ENCODE assay signal across 25 mouse cellular contexts in the genomic region with DNA sequence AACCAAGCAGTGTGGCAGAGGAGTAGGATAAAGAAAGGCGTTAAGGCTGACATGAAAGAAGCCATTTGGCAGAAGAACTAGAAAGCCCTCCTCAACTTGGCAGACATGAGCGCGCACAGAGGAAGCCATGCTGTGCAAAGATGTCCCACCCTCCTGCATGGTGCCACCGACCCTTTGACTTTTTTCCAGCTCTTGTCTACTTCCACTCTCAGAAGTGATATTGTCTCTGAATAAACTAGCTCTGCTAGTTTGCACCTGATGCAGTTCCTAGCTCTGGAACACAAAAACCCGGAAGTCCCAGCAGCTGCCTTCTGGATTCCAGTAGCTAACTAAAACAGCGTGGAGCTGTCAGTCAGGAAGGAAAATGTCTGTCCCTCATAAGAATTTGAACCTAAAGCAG.
"Had no signal": no experiment of that assay in that cellular context is flagged by ENCODE, and none has a peak within 500 bp of the region (broad histone marks: within the 10 kb centered on the region; RNA-seq: fewer than 3 reads in every experiment).

No protein-coding gene starts in this region.

- H3K9ac ChIP-seq: embryonic facial prominence, embryonic 12.5 days; embryonic facial prominence, embryonic 13.5 days; embryonic facial prominence, embryonic 15.5 days; forebrain, embryonic 12.5 days; forebrain, embryonic 13.5 days; forebrain, embryonic 15.5 days; forebrain, postnatal 0 days had no signal

- H3K9me3 ChIP-seq: embryonic facial prominence, embryonic 10.5 days; embryonic facial prominence, embryonic 12.5 days; embryonic facial prominence, embryonic 13.5 days; embryonic facial prominence, embryonic 15.5 days; forebrain, embryonic 10.5 days; forebrain, embryonic 12.5 days; forebrain, embryonic 13.5 days; forebrain, embryonic 15.5 days had no signal

- H3K27ac ChIP-seq: embryonic facial prominence, embryonic 10.5 days; embryonic facial prominence, embryonic 12.5 days; embryonic facial prominence, embryonic 13.5 days; embryonic facial prominence, embryonic 15.5 days; forebrain, embryonic 10.5 days; forebrain, embryonic 12.5 days; forebrain, embryonic 13.5 days; forebrain, embryonic 15.5 days; gastrocnemius, adult 2 months; heart, adult 2 months had no signal

- H3K4me3 ChIP-seq: embryonic facial prominence, embryonic 10.5 days; embryonic facial prominence, embryonic 12.5 days; embryonic facial prominence, embryonic 13.5 days; embryonic facial prominence, embryonic 15.5 days; erythroblast, embryonic 14.5 days; forebrain, embryonic 10.5 days; forebrain, embryonic 12.5 days; forebrain, embryonic 13.5 days; forebrain, embryonic 15.5 days; gastrocnemius, adult 2 months; heart, adult 2 months had no signal

- DNase-seq: cerebellum, adult 8-10 months; cerebellum, adult 9-10 months; cerebellum, adult 9-11 months; cerebellum, postnatal 25 days; cerebellum, postnatal 36 days; embryo, embryonic 11 days; forebrain, postnatal 0 days; gastrocnemius, adult 2 months; gastrocnemius, postnatal 10 days; gastrocnemius, postnatal 14 days; gastrocnemius, postnatal 25 days; gastrocnemius, postnatal 36 days; heart, adult 18-20 months; heart, adult 2 months had no signal

- H3K27me3 ChIP-seq: embryonic facial prominence, embryonic 12.5 days; embryonic facial prominence, embryonic 13.5 days; embryonic facial prominence, embryonic 15.5 days; forebrain, embryonic 12.5 days; forebrain, embryonic 13.5 days; forebrain, embryonic 15.5 days had no signal

- ATAC-seq: forebrain, embryonic 13.5 days; forebrain, embryonic 14.5 days; forebrain, embryonic 15.5 days; forebrain, embryonic 16.5 days; forebrain, postnatal 0 days had no signal

- H3K4me2 ChIP-seq: embryonic facial prominence, embryonic 12.5 days; embryonic facial prominence, embryonic 13.5 days; embryonic facial prominence, embryonic 15.5 days; forebrain, embryonic 12.5 days; forebrain, embryonic 13.5 days; forebrain, embryonic 15.5 days had no signal

- H3K36me3 ChIP-seq: embryonic facial prominence, embryonic 10.5 days; embryonic facial prominence, embryonic 12.5 days; embryonic facial prominence, embryonic 13.5 days; embryonic facial prominence, embryonic 15.5 days; forebrain, embryonic 10.5 days; forebrain, embryonic 12.5 days; forebrain, embryonic 15.5 days had no signal
